Mouse (Mus musculus) heart, embryonic 11.5 days (tissue): ENCODE results near the gene Snrnp48. TPM values are rescaled to one million over a fixed set of nuclear protein-coding genes. Genes with fewer than 3 reads are reported as not detected.

Experiments
- ATAC-seq: fragments of 200-750 bp; cut with Nextera tagmentation; replicated peaks from 2 replicates; pipeline ENCODE4 v1.8.0; 2017; ENCODE audit warnings: moderate library complexity; ENCODE audit not compliant: insufficient number of reproducible peaks, low FRiP score, low TSS enrichment
- H3K27ac ChIP-seq: fragments of 300-500 bp; sonication (generic); 2 replicates; pipeline ENCODE4 v1.5.1; 2014; ENCODE audit warnings: mild to moderate bottlenecking, low read depth, low read length
- H3K27me3 ChIP-seq: fragments of 300-500 bp; sonication (generic); 2 replicates; pipeline ENCODE4 v1.6.1; 2014; ENCODE audit warnings: mild to moderate bottlenecking, low read length, mixed read lengths; ENCODE audit not compliant: control insufficient read depth, insufficient read depth
- H3K36me3 ChIP-seq: fragments of 300-500 bp; sonication (generic); 2 replicates; pipeline ENCODE4 v1.6.1; 2014; ENCODE audit warnings: mild to moderate bottlenecking, low read length, moderate library complexity, mixed read lengths; ENCODE audit not compliant: control insufficient read depth, insufficient read depth
- H3K4me1 ChIP-seq: fragments of 300-500 bp; sonication (generic); 2 replicates; pipeline ENCODE4 v1.6.1; 2014; ENCODE audit warnings: low read length; ENCODE audit not compliant: control insufficient read depth, insufficient read depth
- H3K4me2 ChIP-seq: fragments of 300-500 bp; sonication (generic); 2 replicates; pipeline ENCODE4 v1.6.1; 2014; ENCODE audit warnings: mild to moderate bottlenecking, moderate library complexity
- H3K4me3 ChIP-seq: fragments of 300-500 bp; sonication (generic); 2 replicates; pipeline ENCODE4 v1.5.1; 2014; ENCODE audit warnings: low read depth, low read length
- H3K9ac ChIP-seq: fragments of 300-500 bp; sonication (generic); 2 replicates; pipeline ENCODE4 v1.6.1; 2014; ENCODE audit warnings: mild to moderate bottlenecking, low read depth, low read length, moderate library complexity
- H3K9me3 ChIP-seq: fragments of 300-500 bp; sonication (generic); replicated peaks from 2 replicates; pipeline ENCODE4 v1.6.1; 2016; ENCODE audit warnings: low read length; ENCODE audit not compliant: control insufficient read depth
- WGBS: fragments of 180-500 bp; shearing (Covaris S2); extraction: QIAGEN DNeasy Blood & Tissue Kit; methylation state at CpG from one replicate; pipeline ENCODE4 v1.1.7; 2014; ENCODE audit not compliant: insufficient replicate concordance; 5-methylcytosine and 5-hydroxymethylcytosine counted together
- polyA plus RNA-seq: library from polyadenylated mRNA; unstranded; fragments of >200 nt; fragmentation: Nextera tagmentation; extraction: Ambion mirVana; gene quantifications from 2 replicates; pipeline ENCODE4 v1.2.1, GENCODE M21; 2014

The Snrnp48 gene
- polyA plus RNA-seq, 1 experiment from 2014 or later: 27.3 TPM

GRCm38 (mm10) chr13:38272624-38273023, 67.9 kb downstream of the Snrnp48 start:
- 51% methylated on average over 3 of the region's 3 CpGs for whole genome bisulfite sequencing
- ATAC-seq: no peak
- Histone ChIP-seq H3K36me3 (no peaks in the 10 kb centered on the region), H3K27me3 (no peaks in the 10 kb centered on the region), H3K4me2 (no peak overlapping the region), H3K9ac (no peak overlapping the region), H3K9me3 (no peaks in the 10 kb centered on the region), H3K4me3 (no peak overlapping the region), H3K4me1 (0 out of 2 replicates have a peak, but pooled peaks cover 2% of the 10 kb centered on the region), H3K27ac (no peak overlapping the region)

Other genes with a start within 250 kb of the Snrnp48 start
- 100 and 126 TPM in 2 replicates for gene Ssr1, start 210.7 kb upstream of the Snrnp48 start, polyA plus RNA-seq
- 33.2 and 36.1 TPM in 2 replicates for gene Riok1, start 167.9 kb upstream of the Snrnp48 start, polyA plus RNA-seq
- gene Cage1, start 167.9 kb upstream of the Snrnp48 start, polyA plus RNA-seq: 0.94 and 1.2 TPM in 2 replicates
- 46.2 and 51.8 TPM in 2 replicates for gene Dsp, start 53.6 kb upstream of the Snrnp48 start, polyA plus RNA-seq
- 2.6 and 3.1 TPM in 2 replicates for gene Bmp6, start 140.2 kb downstream of the Snrnp48 start, polyA plus RNA-seq